Mouse (Mus musculus): ENCODE results near the gene Nkx1-2.

Gene Nkx1-2

GRCm38 (mm10) chr7:132599071-132599975 lies at the start of gene Nkx1-2:
Gene Nkx1-2, minus strand, starts transcription at chr7:132599637.
- TF ChIP-seq NANOG (IDR thresholded peaks at IDR 0.05; ENCODE audit: borderline replicate concordance, low read length) (no peak), POU5F1 (IDR thresholded peaks at IDR 0.05; ENCODE audit: borderline replicate concordance, low read length) (no peak), CTCF (conservative IDR thresholded peaks at IDR 0.05; ENCODE audit: low read length) (no peak)
- no peaks in the 10 kb centered on the region for H3K36me3 ChIP-seq (ENCODE audit: insufficient read depth, low read length)
- peak within 1 kb of the TSS; percentile 69 for H3K4me3 ChIP-seq (replicated peaks; ENCODE audit: low read length)
- peaks cover 56% of the 10 kb centered on the region for H3K4me1 ChIP-seq (replicated peaks; ENCODE audit: low read depth, low read length)
- no peaks in the 10 kb centered on the region for H3K9me3 ChIP-seq (ENCODE audit: low read length)
- H3K27me3 ChIP-seq (ENCODE audit: insufficient read depth, low read length): peaks cover 92% of the 10 kb centered on the region

- 0 out of 2 replicates have a peak, but pooled peaks cover 4% of the 10 kb centered on the region for H3K36me3 ChIP-seq (ENCODE audit: insufficient read depth, low read length)
- H3K4me3 ChIP-seq (replicated peaks; ENCODE audit: low read length): no peak overlapping the region
- TF ChIP-seq NANOG (IDR thresholded peaks at IDR 0.05; ENCODE audit: borderline replicate concordance, low read length) (no peak), CTCF (conservative IDR thresholded peaks at IDR 0.05; ENCODE audit: low read length) (no peak), POU5F1 (IDR thresholded peaks at IDR 0.05; ENCODE audit: borderline replicate concordance, low read length) (no peak)
Observed at GRCm38 (mm10) chr7:132646514-132646913, 47.1 kb upstream of the Nkx1-2 start.

GRCm38 (mm10) chr7:132644605-132645279 lies 45.3 kb upstream of the Nkx1-2 start:
- Histone ChIP-seq H3K4me3 (replicated peaks; ENCODE audit: low read length) (no peak overlapping the region), H3K4me1 (replicated peaks; ENCODE audit: low read depth, low read length) (no peaks in the 10 kb centered on the region), H3K27me3 (ENCODE audit: insufficient read depth, low read length) (peaks cover 2% of the 10 kb centered on the region; the same call in 1 of the 2 replicates), H3K36me3 (ENCODE audit: insufficient read depth, low read length) (0 out of 2 replicates have a peak, but pooled peaks cover 4% of the 10 kb centered on the region), H3K9me3 (ENCODE audit: low read length) (no peaks in the 10 kb centered on the region)
- TF ChIP-seq CTCF (conservative IDR thresholded peaks at IDR 0.05; ENCODE audit: low read length) (no peak), POU5F1 (IDR thresholded peaks at IDR 0.05; ENCODE audit: borderline replicate concordance, low read length) (no peak), NANOG (IDR thresholded peaks at IDR 0.05; ENCODE audit: borderline replicate concordance, low read length) (no peak)

More at GRCm38 (mm10) chr7:132646514-132646913, 47.1 kb upstream of the Nkx1-2 start:
- H3K9me3 ChIP-seq (ENCODE audit: low read length): no peaks in the 10 kb centered on the region
- H3K27me3 ChIP-seq (ENCODE audit: insufficient read depth, low read length): peaks cover 2% of the 10 kb centered on the region; the same call in 1 of the 2 replicates
- no peaks in the 10 kb centered on the region for H3K4me1 ChIP-seq (replicated peaks; ENCODE audit: low read depth, low read length)

GRCm38 (mm10) chr7:132641606-132642005 lies 42.2 kb upstream of the Nkx1-2 start:
- peaks cover 2% of the 10 kb centered on the region for H3K27me3 ChIP-seq (ENCODE audit: insufficient read depth, low read length)
- no peak for TF ChIP-seq NANOG (IDR thresholded peaks at IDR 0.05; ENCODE audit: borderline replicate concordance, low read length)
- no peak for TF ChIP-seq CTCF (conservative IDR thresholded peaks at IDR 0.05; ENCODE audit: low read length)
- no peak for TF ChIP-seq POU5F1 (IDR thresholded peaks at IDR 0.05; ENCODE audit: borderline replicate concordance, low read length)
- H3K4me1 ChIP-seq (replicated peaks; ENCODE audit: low read depth, low read length): peaks cover 5% of the 10 kb centered on the region
- H3K9me3 ChIP-seq (ENCODE audit: low read length): no peaks in the 10 kb centered on the region
- H3K4me3 ChIP-seq (replicated peaks; ENCODE audit: low read length): no peak overlapping the region
- 0 out of 2 replicates have a peak, but pooled peaks cover 4% of the 10 kb centered on the region for H3K36me3 ChIP-seq (ENCODE audit: insufficient read depth, low read length)

GRCm38 (mm10) chr7:132640946-132641345 lies 41.5 kb upstream of the Nkx1-2 start:
- H3K27me3 ChIP-seq (ENCODE audit: insufficient read depth, low read length): peaks cover 2% of the 10 kb centered on the region
- no peak for TF ChIP-seq NANOG (IDR thresholded peaks at IDR 0.05; ENCODE audit: borderline replicate concordance, low read length)
- no peak for TF ChIP-seq CTCF (conservative IDR thresholded peaks at IDR 0.05; ENCODE audit: low read length)
- TF ChIP-seq POU5F1 (IDR thresholded peaks at IDR 0.05; ENCODE audit: borderline replicate concordance, low read length): no peak

GRCm38 (mm10) chr7:132638446-132639087 lies 39.1 kb upstream of the Nkx1-2 start:
- Histone ChIP-seq H3K9me3 (ENCODE audit: low read length) (no peaks in the 10 kb centered on the region), H3K36me3 (ENCODE audit: insufficient read depth, low read length) (0 out of 2 replicates have a peak, but pooled peaks cover 4% of the 10 kb centered on the region), H3K27me3 (ENCODE audit: insufficient read depth, low read length) (no peaks in the 10 kb centered on the region; the same call in 1 of the 2 replicates), H3K4me1 (replicated peaks; ENCODE audit: low read depth, low read length) (peaks cover 5% of the 10 kb centered on the region), H3K4me3 (replicated peaks; ENCODE audit: low read length) (no peak overlapping the region)
- TF ChIP-seq CTCF (conservative IDR thresholded peaks at IDR 0.05; ENCODE audit: low read length) (peak; percentile 64), POU5F1 (IDR thresholded peaks at IDR 0.05; ENCODE audit: borderline replicate concordance, low read length) (no peak), NANOG (IDR thresholded peaks at IDR 0.05; ENCODE audit: borderline replicate concordance, low read length) (no peak)

More at GRCm38 (mm10) chr7:132640946-132641345, 41.5 kb upstream of the Nkx1-2 start:
- Histone ChIP-seq H3K36me3 (ENCODE audit: insufficient read depth, low read length) (0 out of 2 replicates have a peak, but pooled peaks cover 4% of the 10 kb centered on the region), H3K9me3 (ENCODE audit: low read length) (no peaks in the 10 kb centered on the region), H3K4me3 (replicated peaks; ENCODE audit: low read length) (no peak overlapping the region), H3K4me1 (replicated peaks; ENCODE audit: low read depth, low read length) (peaks cover 5% of the 10 kb centered on the region)

- Histone ChIP-seq H3K4me1 (replicated peaks; ENCODE audit: low read depth, low read length) (peaks cover 5% of the 10 kb centered on the region), H3K27me3 (ENCODE audit: insufficient read depth, low read length) (no peaks in the 10 kb centered on the region; the same call in 1 of the 2 replicates), H3K4me3 (replicated peaks; ENCODE audit: low read length) (no peak overlapping the region), H3K36me3 (ENCODE audit: insufficient read depth, low read length) (0 out of 2 replicates have a peak, but pooled peaks cover 4% of the 10 kb centered on the region), H3K9me3 (ENCODE audit: low read length) (no peaks in the 10 kb centered on the region)
- TF ChIP-seq NANOG (IDR thresholded peaks at IDR 0.05; ENCODE audit: borderline replicate concordance, low read length) (no peak), CTCF (conservative IDR thresholded peaks at IDR 0.05; ENCODE audit: low read length) (no peak), POU5F1 (IDR thresholded peaks at IDR 0.05; ENCODE audit: borderline replicate concordance, low read length) (no peak)
Observed at GRCm38 (mm10) chr7:132637292-132637691, 37.9 kb upstream of the Nkx1-2 start.
